Comparison of ENCODE assay signal across 12 mouse cellular contexts in genomic region chr8:70691230-70691629, GRCm38 (mm10). TPM values are rescaled to one million over a fixed set of nuclear protein-coding genes. Genes with fewer than 3 reads are reported as not detected.
DNase-seq lines count a peak whose midpoint lies in the region; ATAC-seq and TF ChIP-seq lines count a peak whose summit lies in the region.
"Had no signal": no experiment of that assay in that cellular context is flagged by ENCODE, and none has a peak within 500 bp of the region (broad histone marks: within the 10 kb centered on the region; RNA-seq: fewer than 3 reads in every experiment).

No protein-coding gene starts in this region.

- peak overlapping the region; percentile 20; the same call in 1 of the 2 replicates for H3K27ac ChIP-seq in heart, embryonic 15.5 days
- no peak overlapping the region for H3K27ac ChIP-seq in heart, adult 2 months
- H3K27ac ChIP-seq in embryonic facial prominence, embryonic 10.5 days (replicated peaks), result peak overlapping the region; percentile 99
- H3K27ac ChIP-seq in hindbrain, embryonic 14.5 days, result 0 out of 2 replicates have a peak overlapping the region, but pooled peaks have one; percentile 49
- H3K27ac ChIP-seq in midbrain, embryonic 13.5 days, result peak overlapping the region; percentile 66

- no peaks in the 10 kb centered on the region for H3K79me2 ChIP-seq in heart, adult 2 months (replicated peaks; ENCODE audit: control insufficient read depth, insufficient read depth, low read length)

- H3K9ac ChIP-seq in heart, embryonic 15.5 days, result no peak overlapping the region
- H3K9ac ChIP-seq in heart, adult 2 months (ENCODE audit: low read depth, low read length), result no peak overlapping the region
- peak overlapping the region; percentile 41 for H3K9ac ChIP-seq in hindbrain, embryonic 14.5 days
- peak overlapping the region; percentile 51; the same call in 1 of the 2 replicates for H3K9ac ChIP-seq in midbrain, embryonic 13.5 days (replicated peaks)

- no peak overlapping the region for H3K4me3 ChIP-seq in heart, embryonic 15.5 days
- H3K4me3 ChIP-seq in heart, adult 2 months, result no peak overlapping the region
- H3K4me3 ChIP-seq in embryonic facial prominence, embryonic 10.5 days, result peak overlapping the region; percentile 51
- H3K4me3 ChIP-seq in hindbrain, embryonic 14.5 days (replicated peaks; ENCODE audit: low read length), result peak overlapping the region; percentile 23
- H3K4me3 ChIP-seq in midbrain, embryonic 13.5 days (replicated peaks), result peak overlapping the region; percentile 28

- H3K36me3 ChIP-seq in heart, embryonic 15.5 days, result no peaks in the 10 kb centered on the region
- no peaks in the 10 kb centered on the region for H3K36me3 ChIP-seq in heart, adult 2 months (ENCODE audit: control insufficient read depth, insufficient read depth, low read length)
- 0 out of 2 replicates have a peak, but pooled peaks cover 4% of the 10 kb centered on the region for H3K36me3 ChIP-seq in embryonic facial prominence, embryonic 10.5 days (replicated peaks)
- H3K36me3 ChIP-seq in hindbrain, embryonic 14.5 days (replicated peaks; ENCODE audit: control insufficient read depth, insufficient read depth), result no peaks in the 10 kb centered on the region
- H3K36me3 ChIP-seq in midbrain, embryonic 13.5 days, result no peaks in the 10 kb centered on the region

- intact Hi-C loops in heart, adult 2 months (cut with DNase I), result no loop called here

- no peak for TF ChIP-seq CTCF in heart, adult 2 months (IDR thresholded peaks at IDR 0.05)

- peaks cover 49% of the 10 kb centered on the region for H3K4me1 ChIP-seq in heart, embryonic 15.5 days (replicated peaks)
- H3K4me1 ChIP-seq in heart, adult 2 months (ENCODE audit: control insufficient read depth, insufficient read depth, low read length), result peaks cover 13% of the 10 kb centered on the region
- H3K4me1 ChIP-seq in embryonic facial prominence, embryonic 10.5 days, result peaks cover 57% of the 10 kb centered on the region
- peaks cover 21% of the 10 kb centered on the region for H3K4me1 ChIP-seq in hindbrain, embryonic 14.5 days (replicated peaks; ENCODE audit: control insufficient read depth, insufficient read depth, low read length)
- H3K4me1 ChIP-seq in midbrain, embryonic 13.5 days (replicated peaks), result peaks cover 31% of the 10 kb centered on the region

- peak overlapping the region; percentile 71 for H3K4me2 ChIP-seq in heart, embryonic 15.5 days
- peak overlapping the region; percentile 52 for H3K4me2 ChIP-seq in hindbrain, embryonic 14.5 days (replicated peaks)
- H3K4me2 ChIP-seq in midbrain, embryonic 13.5 days (replicated peaks), result peak overlapping the region; percentile 57

- no peak for TF ChIP-seq POLR2A in heart, adult 2 months (IDR thresholded peaks at IDR 0.05; ENCODE audit: insufficient read depth, low read depth, low read length)

- WGBS in heart, embryonic 15.5 days, result 74% methylated on average over 4 of the region's 4 CpGs
- WGBS in heart, adult 2 months, result 94% methylated on average over 4 of the region's 4 CpGs
- 47% methylated on average over 4 of the region's 4 CpGs for WGBS in embryonic facial prominence, embryonic 10.5 days
- WGBS in hindbrain, embryonic 14.5 days, result 62% methylated on average over 4 of the region's 4 CpGs
- WGBS in midbrain, embryonic 13.5 days, result 58% methylated on average over 4 of the region's 4 CpGs

- H3K9me3 ChIP-seq in heart, embryonic 15.5 days (replicated peaks), result no peaks in the 10 kb centered on the region
- H3K9me3 ChIP-seq in embryonic facial prominence, embryonic 10.5 days, result no peaks in the 10 kb centered on the region
- H3K9me3 ChIP-seq in hindbrain, embryonic 14.5 days (ENCODE audit: control insufficient read depth, low read length), result no peaks in the 10 kb centered on the region
- no peaks in the 10 kb centered on the region for H3K9me3 ChIP-seq in midbrain, embryonic 13.5 days

- no peak for ATAC-seq in heart, embryonic 15.5 days (replicated peaks; ENCODE audit: insufficient number of reproducible peaks, insufficient read depth, low FRiP score, low read depth)
- ATAC-seq in hindbrain, embryonic 14.5 days (ENCODE audit: low FRiP score), result no peak
- ATAC-seq in midbrain, embryonic 13.5 days, result no peak
- ATAC-seq in erythroblast, adult 5-6 weeks (replicated peaks; ENCODE audit: low FRiP score, poor library complexity, severe bottlenecking), result no peak
- ATAC-seq: activated CD4-positive, CD25-positive, alpha-beta regulatory T cell, adult 4 months had no signal

- no peak for TF ChIP-seq EP300 in heart, adult 2 months (IDR thresholded peaks at IDR 0.05; ENCODE audit: insufficient read depth, low read depth, low read length)

- DNase-seq in heart, adult 2 months, result no peak
- no peak for DNase-seq in embryonic facial prominence, embryonic 10.5 days (ENCODE audit: low spot score)
- DNase-seq in hindbrain, embryonic 14.5 days (ENCODE audit: low spot score), result no peak
- DNase-seq in embryo, embryonic 11 days, result no peak
- DNase-seq in kidney, adult 8-10 months, result no peak
- DNase-seq: cerebellum, adult 18-20 months; gastrocnemius, postnatal 25 days had no signal

- no peaks in the 10 kb centered on the region for H3K27me3 ChIP-seq in heart, embryonic 15.5 days
- H3K27me3 ChIP-seq in heart, adult 2 months (ENCODE audit: control insufficient read depth, insufficient read depth, low read length), result no peaks in the 10 kb centered on the region
- H3K27me3 ChIP-seq in embryonic facial prominence, embryonic 10.5 days (replicated peaks; ENCODE audit: low read depth, poor library complexity, severe bottlenecking), result peaks cover 10% of the 10 kb centered on the region
- H3K27me3 ChIP-seq in hindbrain, embryonic 14.5 days (ENCODE audit: control insufficient read depth, insufficient read depth, low read length), result no peaks in the 10 kb centered on the region
- no peaks in the 10 kb centered on the region for H3K27me3 ChIP-seq in midbrain, embryonic 13.5 days

RNA-seq across cellular contexts. Expression of gene Jund, which starts 7.5 kb away (rescaled TPM):
- 79.8 and 89.0 TPM in 2 replicates for polyA plus RNA-seq in heart, embryonic 15.5 days (2015; fragmentation: Nextera tagmentation; extraction: Ambion mirVana)
- total RNA-seq in heart, adult 2 months (2021), result 100 to 1,000 TPM; 123 to 127 TPM
- polyA plus RNA-seq in heart, adult 2 months (2012; rRNA removed), result 66.2 and 109 TPM in 2 replicates
- 58.7 and 61.7 TPM in 2 replicates for polyA plus RNA-seq in embryonic facial prominence, embryonic 10.5 days (2016; fragmentation: Nextera tagmentation; extraction: Ambion mirVana)
- 128 and 144 TPM in 2 replicates for polyA plus RNA-seq in hindbrain, embryonic 14.5 days (2014; fragmentation: Nextera tagmentation; extraction: Ambion mirVana)
- 65.1 and 97.7 TPM in 2 replicates for polyA plus RNA-seq in midbrain, embryonic 13.5 days (2015; fragmentation: Nextera tagmentation; extraction: Ambion mirVana)
- total RNA-seq in erythroblast, adult 5-6 weeks (2015; ENCODE audit: low replicate concordance), result 29.2 and 53.9 TPM in 2 replicates
- 52.2 and 61.9 TPM in 2 replicates for total RNA-seq in erythroblast, adult 5-6 weeks (2017; ENCODE audit: low replicate concordance)

RNA-seq across cellular contexts. Expression of gene Iqcn, which starts 12.0 kb away (rescaled TPM):
- polyA plus RNA-seq in heart, embryonic 15.5 days (2015; fragmentation: Nextera tagmentation; extraction: Ambion mirVana), result 0.04 TPM in 2 replicates
- total RNA-seq in heart, adult 2 months (2021), result not detected
- 0.06 and 0.12 TPM in 2 replicates for polyA plus RNA-seq in heart, adult 2 months (2012; rRNA removed)
- 0.05 TPM in 1 of 2 replicates, not detected in the other for polyA plus RNA-seq in embryonic facial prominence, embryonic 10.5 days (2016; fragmentation: Nextera tagmentation; extraction: Ambion mirVana)
- polyA plus RNA-seq in hindbrain, embryonic 14.5 days (2014; fragmentation: Nextera tagmentation; extraction: Ambion mirVana), result 0.07 and 0.15 TPM in 2 replicates
- 0.07 and 0.08 TPM in 2 replicates for polyA plus RNA-seq in midbrain, embryonic 13.5 days (2015; fragmentation: Nextera tagmentation; extraction: Ambion mirVana)
- not detected in 2 replicates for total RNA-seq in erythroblast, adult 5-6 weeks (2015; ENCODE audit: low replicate concordance)
- not detected in 2 replicates for total RNA-seq in erythroblast, adult 5-6 weeks (2017; ENCODE audit: low replicate concordance)
- total RNA-seq: gastrocnemius, postnatal 25 days had no signal
- polyA plus RNA-seq: activated CD4-positive, CD25-positive, alpha-beta regulatory T cell, adult 4 months had no signal

RNA-seq across cellular contexts. Expression of gene Lsm4, which starts 18.2 kb away (rescaled TPM):
- polyA plus RNA-seq in heart, embryonic 15.5 days (2015; fragmentation: Nextera tagmentation; extraction: Ambion mirVana), result 256 and 281 TPM in 2 replicates
- total RNA-seq in heart, adult 2 months (2021), result 10 to 100 TPM; 56.9 to 64.2 TPM
- polyA plus RNA-seq in heart, adult 2 months (2012; rRNA removed), result 54.1 and 68.3 TPM in 2 replicates
- 347 and 351 TPM in 2 replicates for polyA plus RNA-seq in embryonic facial prominence, embryonic 10.5 days (2016; fragmentation: Nextera tagmentation; extraction: Ambion mirVana)
- 180 and 197 TPM in 2 replicates for polyA plus RNA-seq in hindbrain, embryonic 14.5 days (2014; fragmentation: Nextera tagmentation; extraction: Ambion mirVana)
- polyA plus RNA-seq in midbrain, embryonic 13.5 days (2015; fragmentation: Nextera tagmentation; extraction: Ambion mirVana), result 176 and 201 TPM in 2 replicates
- total RNA-seq in erythroblast, adult 5-6 weeks (2015; ENCODE audit: low replicate concordance), result 41.1 and 51.6 TPM in 2 replicates
- total RNA-seq in erythroblast, adult 5-6 weeks (2017; ENCODE audit: low replicate concordance), result 20.9 and 26.2 TPM in 2 replicates

RNA-seq across cellular contexts. Expression of gene Gm3336, which starts 27.1 kb away (rescaled TPM):
- not detected in 2 replicates for polyA plus RNA-seq in heart, embryonic 15.5 days (2015; fragmentation: Nextera tagmentation; extraction: Ambion mirVana)
- total RNA-seq in heart, adult 2 months (2021), result not detected
- polyA plus RNA-seq in heart, adult 2 months (2012; rRNA removed), result not detected in 2 replicates
- polyA plus RNA-seq in embryonic facial prominence, embryonic 10.5 days (2016; fragmentation: Nextera tagmentation; extraction: Ambion mirVana), result not detected in 2 replicates
- polyA plus RNA-seq in hindbrain, embryonic 14.5 days (2014; fragmentation: Nextera tagmentation; extraction: Ambion mirVana), result not detected in 2 replicates
- not detected in 2 replicates for polyA plus RNA-seq in midbrain, embryonic 13.5 days (2015; fragmentation: Nextera tagmentation; extraction: Ambion mirVana)
- total RNA-seq in erythroblast, adult 5-6 weeks (2015; ENCODE audit: low replicate concordance), result not detected in 2 replicates
- total RNA-seq in erythroblast, adult 5-6 weeks (2017; ENCODE audit: low replicate concordance), result not detected in 2 replicates
- total RNA-seq: gastrocnemius, postnatal 25 days had no signal
- polyA plus RNA-seq: activated CD4-positive, CD25-positive, alpha-beta regulatory T cell, adult 4 months; C2C12 had no signal

RNA-seq across cellular contexts. Expression of gene Pgpep1, which starts 31.0 kb away (rescaled TPM):
- polyA plus RNA-seq in heart, embryonic 15.5 days (2015; fragmentation: Nextera tagmentation; extraction: Ambion mirVana), result 32.2 and 36.3 TPM in 2 replicates
- 10 to 100 TPM; 39.7 to 48.4 TPM for total RNA-seq in heart, adult 2 months (2021)
- 35.5 and 44.8 TPM in 2 replicates for polyA plus RNA-seq in heart, adult 2 months (2012; rRNA removed)
- 51.8 and 52.7 TPM in 2 replicates for polyA plus RNA-seq in embryonic facial prominence, embryonic 10.5 days (2016; fragmentation: Nextera tagmentation; extraction: Ambion mirVana)
- polyA plus RNA-seq in hindbrain, embryonic 14.5 days (2014; fragmentation: Nextera tagmentation; extraction: Ambion mirVana), result 74.0 and 89.3 TPM in 2 replicates
- polyA plus RNA-seq in midbrain, embryonic 13.5 days (2015; fragmentation: Nextera tagmentation; extraction: Ambion mirVana), result 87.5 and 99.4 TPM in 2 replicates
- total RNA-seq in erythroblast, adult 5-6 weeks (2015; ENCODE audit: low replicate concordance), result 1.2 and 5.9 TPM in 2 replicates
- total RNA-seq in erythroblast, adult 5-6 weeks (2017; ENCODE audit: low replicate concordance), result 0.28 and 1.4 TPM in 2 replicates

Comparison
In these comparisons a context has a peak if more than half of its experiments do, and no peak if none do; other contexts are left out.
1. H3K4me3 ChIP-seq: peak in embryonic facial prominence, embryonic 10.5 days (single experiment), hindbrain, embryonic 14.5 days (single experiment) and midbrain, embryonic 13.5 days (single experiment); none in heart, embryonic 15.5 days (single experiment) and heart, adult 2 months (single experiment).
2. H3K9ac ChIP-seq: peak in hindbrain, embryonic 14.5 days (single experiment) and midbrain, embryonic 13.5 days (single experiment); none in heart, embryonic 15.5 days (single experiment) and heart, adult 2 months (single experiment).
3. Peak in every context shown above with its lines, with median percentiles within 50 percentile points of each other: H3K4me2 ChIP-seq.